Mouse (Mus musculus): ENCODE data around the gene Cdadc1.

The Cdadc1 gene

DNA sequence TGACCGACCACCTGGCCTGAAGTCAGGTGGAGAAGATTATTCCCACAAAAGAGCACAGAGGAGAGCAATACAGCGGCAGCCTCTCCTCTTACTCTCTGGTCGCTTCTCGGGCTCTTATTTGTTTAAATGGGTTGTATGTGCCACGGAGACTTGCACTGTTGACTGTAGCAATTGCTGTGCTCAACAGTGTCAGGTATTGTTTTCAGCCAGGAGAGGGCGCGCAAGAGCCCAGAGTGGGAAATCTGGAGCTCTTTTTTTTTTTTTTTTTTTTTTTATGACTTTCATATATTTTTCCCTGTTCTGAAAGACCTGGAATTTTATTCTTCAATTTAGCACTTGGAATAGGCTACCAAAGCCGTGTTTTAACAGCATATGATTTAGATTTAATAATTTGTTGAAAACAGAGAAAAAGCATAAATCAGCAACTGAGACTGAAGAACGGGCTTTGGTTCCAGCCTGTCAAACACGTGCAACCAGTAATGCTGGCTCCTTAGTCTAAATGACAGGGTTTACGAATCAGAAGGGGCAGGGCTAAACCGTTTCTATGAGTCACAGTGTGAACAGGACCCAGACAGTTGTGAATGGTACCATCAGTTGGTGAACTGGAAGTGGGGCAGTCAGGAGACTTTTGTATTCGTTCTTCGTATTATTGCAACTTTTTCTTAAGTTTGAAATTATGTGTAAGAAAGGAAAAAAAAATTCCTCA lies 15.3 kb upstream of the Cdadc1 start:
- no peak for DNase-seq (ENCODE audit: low read depth, low spot score)

GRCm38 (mm10) chr14:59607021-59607420 lies 9.3 kb upstream of the Cdadc1 start:
- DNase-seq (ENCODE audit: low read depth, low spot score): no peak

DNA sequence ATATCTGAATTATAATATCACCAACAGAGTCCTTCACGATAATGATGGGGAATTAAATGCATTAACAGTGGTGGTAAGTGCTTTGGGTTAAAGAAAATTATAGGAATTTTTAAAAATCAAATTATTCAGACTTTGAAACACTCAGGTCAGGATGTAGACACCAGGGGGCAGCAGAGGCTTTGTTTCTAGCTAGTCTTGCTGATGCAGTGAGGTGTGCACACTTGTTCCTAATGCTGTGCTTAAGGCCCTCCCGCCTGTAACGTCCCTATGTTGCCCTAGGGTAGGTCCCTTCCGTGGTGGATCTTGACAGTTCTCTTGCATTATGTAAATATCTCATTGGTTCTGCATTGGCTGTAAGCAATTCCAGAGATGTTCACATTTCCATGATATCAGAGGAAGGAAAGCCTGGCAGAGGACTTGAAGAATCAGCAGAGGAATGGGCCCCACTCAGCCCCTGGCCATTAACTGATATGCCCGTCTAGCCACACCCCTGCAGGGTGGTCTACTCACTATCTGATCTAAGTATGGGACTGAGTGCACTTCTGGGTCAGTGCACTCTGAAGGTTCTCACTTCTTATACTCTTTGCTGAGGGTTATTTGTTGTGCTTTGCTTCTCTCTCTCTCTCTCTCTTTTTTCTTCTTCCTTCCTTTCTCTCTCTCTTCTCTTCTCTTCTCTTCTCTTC lies 8.1 kb upstream of the Cdadc1 start:
- peak; percentile 20 for DNase-seq (ENCODE audit: low read depth, low spot score)

- DNase-seq (ENCODE audit: low read depth, low spot score): no peak
These were observed 6.4 kb upstream of the Cdadc1 start for GRCm38 (mm10) chr14:59604002-59604645.

GRCm38 (mm10) chr14:59598260-59598627 lies 485 bp upstream of the Cdadc1 start:
- DNase-seq (ENCODE audit: low read depth, low spot score): no peak

GRCm38 (mm10) chr14:59594988-59595387 lies 2.8 kb downstream of the Cdadc1 start:
- DNase-seq (ENCODE audit: low read depth, low spot score): no peak

DNA sequence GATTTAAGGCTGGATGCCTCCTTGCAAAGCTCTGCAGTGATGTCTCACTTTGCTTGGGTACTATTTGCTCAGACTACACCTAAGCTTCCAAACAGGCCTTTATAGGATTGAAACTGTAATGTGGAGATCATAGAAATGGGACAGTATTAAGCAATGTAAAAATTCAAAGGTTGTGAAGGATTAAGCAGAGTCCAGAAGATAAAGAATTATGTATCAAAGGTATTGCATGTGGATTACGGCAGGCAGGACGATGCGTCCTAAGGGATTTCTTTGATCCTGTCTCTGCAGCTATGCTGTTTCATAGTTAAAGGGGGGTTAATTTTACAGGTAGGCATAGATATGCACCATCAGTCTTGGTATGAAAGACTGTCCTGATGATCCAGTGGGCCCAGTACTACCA lies 5.2 kb downstream of the Cdadc1 start:
- DNase-seq (ENCODE audit: low read depth, low spot score): no peak

- DNase-seq (ENCODE audit: low read depth, low spot score): no peak
These were observed 5.9 kb downstream of the Cdadc1 start for GRCm38 (mm10) chr14:59591901-59592300.

GRCm38 (mm10) chr14:59590614-59591013 lies 7.1 kb downstream of the Cdadc1 start:
- no peak for DNase-seq (ENCODE audit: low read depth, low spot score)

GRCm38 (mm10) chr14:59576385-59576784 lies 21.4 kb downstream of the Cdadc1 start:
- no peak for DNase-seq (ENCODE audit: low read depth, low spot score)

DNA sequence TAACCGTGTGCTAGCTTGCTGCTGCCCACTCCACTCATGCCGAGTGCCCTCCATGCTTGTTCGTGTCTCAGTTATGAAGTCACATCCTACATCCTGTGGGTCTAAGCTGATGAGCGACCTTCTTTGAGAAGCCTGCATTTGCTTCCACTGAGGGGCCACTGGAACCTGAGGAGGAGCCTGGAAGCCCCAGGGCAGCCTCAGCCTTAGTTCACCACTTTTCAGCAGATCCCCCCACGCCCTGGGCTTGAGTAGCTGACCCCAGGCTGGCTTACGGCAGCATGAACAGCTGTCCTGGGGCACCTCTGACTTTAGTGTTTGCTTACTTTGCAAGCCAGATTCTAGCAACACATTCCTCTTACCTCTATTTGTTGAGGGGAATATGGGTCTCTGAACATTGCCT lies 31.0 kb downstream of the Cdadc1 start:
- no peak for DNase-seq (ENCODE audit: low read depth, low spot score)

DNA sequence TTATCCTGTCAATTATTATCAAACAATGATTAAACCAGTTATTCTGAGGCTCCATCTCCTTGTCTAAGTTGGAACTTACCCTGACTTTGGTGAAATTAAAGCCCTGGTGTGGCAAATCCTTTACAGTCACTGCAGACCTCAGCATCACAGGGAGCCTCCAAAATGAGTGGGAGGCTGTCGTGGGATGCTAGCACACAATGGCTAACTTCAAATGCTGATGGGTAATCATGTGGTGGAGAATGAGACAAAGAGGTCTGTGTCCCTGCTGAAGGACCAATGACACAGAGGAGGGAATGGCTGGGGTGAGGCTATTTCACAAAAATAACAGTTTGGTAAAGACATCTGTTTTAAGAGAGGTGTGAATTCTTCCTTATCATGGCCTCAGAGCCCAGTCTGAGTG lies 39.9 kb downstream of the Cdadc1 start:
- no peak for DNase-seq (ENCODE audit: low read depth, low spot score)

GRCm38 (mm10) chr14:59557071-59557470 lies 40.7 kb downstream of the Cdadc1 start:
- no peak for DNase-seq (ENCODE audit: low read depth, low spot score)

- peak; percentile 33 for DNase-seq (ENCODE audit: low read depth, low spot score)
These were observed 41.7 kb downstream of the Cdadc1 start for GRCm38 (mm10) chr14:59555928-59556531.

DNA sequence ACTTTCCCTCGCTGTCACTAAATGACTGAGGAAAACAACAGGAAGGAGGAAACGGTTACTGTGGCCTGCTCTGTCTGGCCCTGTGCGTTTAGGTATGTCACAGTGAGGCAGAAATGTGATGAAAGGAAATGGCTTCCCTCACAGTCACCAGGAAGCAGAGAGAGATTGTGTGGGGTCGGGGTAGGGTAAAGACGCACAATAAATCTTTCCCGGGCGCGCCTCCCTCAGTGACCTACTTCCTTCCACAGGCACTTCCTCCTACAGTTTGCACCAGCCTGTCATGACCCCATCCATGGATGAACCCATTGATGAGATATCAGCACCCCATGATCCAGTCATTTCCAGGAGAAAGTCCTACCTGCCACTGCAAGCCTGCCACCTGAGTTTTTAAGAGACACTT lies 42.7 kb downstream of the Cdadc1 start:
- DNase-seq (ENCODE audit: low read depth, low spot score): no peak

- no peak for DNase-seq (ENCODE audit: low read depth, low spot score)
These were observed 43.7 kb downstream of the Cdadc1 start for GRCm38 (mm10) chr14:59554025-59554424.

- no peak for DNase-seq (ENCODE audit: low read depth, low spot score)
These were observed 45.8 kb downstream of the Cdadc1 start for GRCm38 (mm10) chr14:59551956-59552355.

DNA sequence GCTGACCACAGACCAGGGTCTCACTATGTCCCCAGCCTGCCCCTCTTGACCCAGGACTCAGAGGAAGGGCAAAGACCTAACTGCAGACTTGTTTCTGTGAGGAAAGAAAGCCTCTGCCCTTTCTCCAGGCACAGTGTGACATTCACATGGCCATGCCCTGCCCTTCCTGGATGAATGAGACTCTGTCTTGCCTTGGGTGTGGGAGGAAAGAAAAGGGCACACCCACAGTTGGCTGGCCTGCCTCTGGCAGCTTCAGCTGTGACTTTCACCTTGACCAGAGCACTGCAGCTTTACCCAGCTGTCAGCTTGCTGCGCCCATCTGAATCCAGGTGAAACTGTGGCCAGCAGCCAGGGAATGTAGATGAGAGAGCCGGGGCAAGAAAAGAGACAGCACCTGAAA lies 46.9 kb downstream of the Cdadc1 start:
- DNase-seq (ENCODE audit: low read depth, low spot score): no peak

DNA sequence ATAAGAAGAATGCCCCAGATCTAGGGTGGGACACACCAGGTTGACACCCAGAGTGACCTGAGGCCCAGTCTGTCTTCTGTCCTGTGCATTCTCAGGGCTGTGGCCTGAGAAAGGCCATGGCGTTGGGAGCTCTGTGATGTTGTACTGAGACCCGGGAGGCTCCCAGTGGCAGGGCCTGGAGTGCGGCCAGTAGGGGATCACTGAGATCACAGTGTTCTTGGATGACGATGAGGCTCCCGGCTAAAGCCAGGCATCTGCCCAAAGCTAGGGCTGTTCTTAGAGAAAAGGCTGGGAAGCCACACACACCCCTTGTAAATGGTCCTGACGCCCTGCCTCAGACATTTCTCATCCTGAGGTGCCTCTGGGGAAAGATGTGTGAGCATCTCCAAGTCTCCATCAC lies 48.7 kb downstream of the Cdadc1 start:
- no peak for DNase-seq (ENCODE audit: low read depth, low spot score)

DNA sequence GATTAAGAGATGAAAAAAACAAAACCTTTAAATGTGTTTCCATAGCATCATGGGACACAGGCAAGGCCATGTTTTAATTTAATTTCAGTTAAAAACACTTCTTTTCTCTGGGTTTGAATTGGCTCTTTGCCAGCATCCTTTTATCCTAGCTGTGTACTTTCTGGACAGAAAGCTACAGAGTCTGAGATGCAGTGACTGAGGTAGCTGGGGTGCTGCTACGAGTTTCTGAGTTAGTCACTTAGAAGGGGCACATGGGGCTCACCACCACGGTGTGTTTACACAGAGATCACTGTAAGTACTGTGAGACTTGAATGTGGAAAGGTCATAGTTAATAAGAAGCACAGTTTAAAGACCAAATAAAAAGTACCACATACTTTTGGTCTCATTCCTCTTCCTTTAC lies 49.2 kb downstream of the Cdadc1 start:
- no peak for DNase-seq (ENCODE audit: low read depth, low spot score)

DNA sequence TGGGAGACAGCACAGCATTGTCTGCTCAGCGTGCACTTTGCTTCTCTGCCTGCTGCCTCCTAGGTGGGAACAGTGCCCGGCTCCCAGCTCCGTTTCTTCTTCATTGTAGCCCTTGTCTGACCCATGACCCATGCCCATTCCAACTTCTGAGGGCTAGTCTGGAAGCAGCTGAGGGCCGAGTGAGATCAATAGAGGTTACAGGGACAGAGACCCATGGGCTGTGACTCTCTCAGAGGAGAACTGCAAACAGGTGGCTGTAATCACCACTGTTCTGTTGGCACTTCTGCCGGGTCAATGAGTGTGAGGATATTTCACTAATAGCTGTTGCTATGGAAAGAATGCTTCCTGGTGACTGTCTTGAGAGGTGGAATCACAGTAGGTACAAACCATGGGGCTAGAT lies 50.2 kb downstream of the Cdadc1 start:
- DNase-seq (ENCODE audit: low read depth, low spot score): no peak

DNA sequence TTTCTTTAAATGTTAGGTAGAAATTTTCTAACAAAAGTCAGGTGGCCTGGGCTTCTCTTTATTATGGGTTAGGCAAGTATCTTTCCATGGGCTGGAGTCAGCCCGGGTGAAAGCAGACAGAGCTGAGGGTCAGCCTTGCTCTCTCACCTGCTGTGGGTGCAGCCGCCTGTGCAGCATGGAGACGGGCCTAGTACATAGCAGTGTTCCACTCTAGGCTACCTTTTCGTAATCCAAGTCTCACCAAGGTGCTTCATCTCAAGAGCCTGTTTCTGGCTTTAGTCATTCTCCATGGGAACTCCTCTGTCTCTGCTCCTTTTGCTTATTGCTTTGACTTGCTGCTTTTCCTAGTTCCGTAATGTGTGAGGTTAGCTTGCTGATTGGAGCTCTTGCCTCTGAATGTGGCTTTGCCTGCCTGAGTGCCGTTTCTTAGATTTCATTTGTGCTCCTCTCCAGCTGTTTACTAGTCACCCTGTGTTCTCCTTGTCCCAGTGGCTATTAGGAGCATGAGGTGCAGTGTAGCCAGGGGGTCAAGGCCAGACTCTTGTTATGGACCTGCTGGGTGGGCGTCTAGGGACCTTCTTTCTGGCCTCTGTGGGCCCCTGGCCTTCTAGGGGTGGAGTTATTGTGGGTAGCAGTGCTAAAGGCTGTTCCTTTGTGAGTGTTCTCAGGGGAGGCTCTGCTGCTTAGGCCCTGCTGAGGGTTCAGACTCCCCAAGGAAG lies 51.4 kb downstream of the Cdadc1 start:
- no peak for DNase-seq (ENCODE audit: low read depth, low spot score)
